Mouse (Mus musculus) gastrocnemius, postnatal 36 days (tissue): ENCODE measurements around the gene Timd2. TPM values are rescaled to one million over a fixed set of nuclear protein-coding genes. Genes with fewer than 3 reads are reported as not detected.
"Not testable (repeated sequence)": the region's sequence is repeated elsewhere in the genome, so short reads cannot be mapped to it uniquely, and the experiment has no call there.

Experiments
- DNase-seq, 2 experiments: peaks; one replicate each; pipeline ENCODE4 v3.0.0; 2022
- intact Hi-C: fragments of 180-260 bp; cut with DNase I; formaldehyde crosslinking; loops from one replicate; pipeline ENCODE4 v1.15.1; 2025
- long read RNA-seq, 2 experiments: library from polyadenylated mRNA; stranded (forward); transcript quantifications; one replicate each; pipeline ENCODE4 v2.0.0; 2021
- total RNA-seq, 2 experiments: library from RNA; stranded (reverse); gene quantifications; 2 replicates each; pipeline ENCODE4 v1.2.3; 2021

Timd2 gene
- total RNA-seq = not detected
- long read RNA-seq, experiment 1 = 0 reads
- long read RNA-seq, experiment 2 = 0 reads

- intact Hi-C loops = no loop called here
- DNase-seq = no peak
Measured at GRCm38 (mm10) chr11:46706664-46707356, at the start of gene Timd2. Gene Timd2, minus strand, starts transcription at chr11:46707061.

GRCm38 (mm10) chr11:46755714-46756113 is 48.9 kb upstream of the Timd2 start:
- DNase-seq, intact Hi-C loops: not testable (repeated sequence)

DNA sequence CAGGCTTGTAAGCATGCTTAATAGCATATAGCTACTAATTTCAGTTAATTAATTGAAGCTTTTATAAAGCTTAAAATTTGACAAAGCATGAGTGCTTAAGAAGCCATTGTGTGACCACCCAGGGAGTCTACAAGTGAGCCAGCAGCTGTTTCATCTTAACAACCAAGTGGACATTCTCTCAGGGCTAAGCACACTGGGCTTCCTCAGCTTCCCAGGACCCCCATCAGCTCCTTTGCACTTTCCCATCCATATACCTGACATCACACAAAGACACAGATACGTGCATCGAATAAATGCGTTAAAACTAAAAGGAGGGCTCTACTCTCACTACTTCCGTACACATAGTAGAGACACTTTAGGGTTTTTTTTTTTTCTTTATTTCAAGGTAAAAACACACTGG is 47.8 kb upstream of the Timd2 start:
- no peak for DNase-seq
- intact Hi-C loops = no loop called here

- DNase-seq = no peak
- intact Hi-C loops = no loop called here
Measured at GRCm38 (mm10) chr11:46753662-46754061, 46.8 kb upstream of the Timd2 start.

GRCm38 (mm10) chr11:46747996-46748395 is 41.1 kb upstream of the Timd2 start:
- DNase-seq = no peak
- intact Hi-C loops = no loop called here

- intact Hi-C loops = no loop called here
- no peak for DNase-seq
Measured at GRCm38 (mm10) chr11:46741716-46742115, 34.9 kb upstream of the Timd2 start.

- intact Hi-C loops = no loop called here
- DNase-seq = no peak
Measured at GRCm38 (mm10) chr11:46740886-46741285, 34.0 kb upstream of the Timd2 start.

DNA sequence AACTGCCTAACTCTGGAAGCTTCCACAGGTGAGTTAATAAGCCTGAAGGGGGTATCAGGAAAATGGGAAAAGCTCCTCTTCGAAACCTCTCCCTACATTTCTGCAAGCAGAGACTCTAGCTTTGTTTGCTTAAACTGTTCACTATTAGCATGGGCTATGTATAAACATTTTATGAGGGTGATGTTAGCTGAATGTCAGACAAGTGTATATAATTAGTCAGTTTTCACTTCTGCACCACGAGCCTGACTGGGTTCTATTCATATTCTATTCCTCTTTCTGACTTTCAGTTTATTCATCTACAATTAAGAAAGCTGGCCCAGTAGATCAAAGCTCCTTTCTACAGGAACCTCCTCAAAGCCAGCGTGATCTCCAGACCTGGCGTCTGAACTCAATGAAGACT is 32.6 kb upstream of the Timd2 start:
- no peak for DNase-seq
- intact Hi-C loops = no loop called here

GRCm38 (mm10) chr11:46735076-46735475 is 28.2 kb upstream of the Timd2 start, which contains the start of gene Havcr1:
Gene Havcr1, plus strand, starts transcription at chr11:46735080.
- intact Hi-C loops, DNase-seq: not testable (repeated sequence)

DNA sequence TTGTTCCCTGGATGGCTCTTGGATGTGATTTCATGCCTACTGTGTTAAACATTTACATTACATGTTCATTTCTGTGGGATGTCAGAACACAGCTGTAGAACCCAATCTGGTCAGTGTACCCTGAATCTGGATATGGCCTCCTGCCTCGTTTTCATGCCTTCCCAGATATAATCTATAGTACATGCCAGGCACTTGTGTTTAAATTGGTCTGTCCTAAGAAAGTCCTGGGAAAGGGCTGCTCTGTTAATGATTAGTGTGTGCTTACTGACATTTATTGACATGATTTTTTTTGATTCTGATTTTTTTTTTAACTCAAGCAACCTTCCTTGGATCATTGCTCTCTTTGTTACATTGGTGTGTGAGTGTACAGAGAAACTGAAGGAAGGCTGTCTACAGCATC is 27.8 kb upstream of the Timd2 start:
- no peak for DNase-seq
- intact Hi-C loops = no loop called here

DNA sequence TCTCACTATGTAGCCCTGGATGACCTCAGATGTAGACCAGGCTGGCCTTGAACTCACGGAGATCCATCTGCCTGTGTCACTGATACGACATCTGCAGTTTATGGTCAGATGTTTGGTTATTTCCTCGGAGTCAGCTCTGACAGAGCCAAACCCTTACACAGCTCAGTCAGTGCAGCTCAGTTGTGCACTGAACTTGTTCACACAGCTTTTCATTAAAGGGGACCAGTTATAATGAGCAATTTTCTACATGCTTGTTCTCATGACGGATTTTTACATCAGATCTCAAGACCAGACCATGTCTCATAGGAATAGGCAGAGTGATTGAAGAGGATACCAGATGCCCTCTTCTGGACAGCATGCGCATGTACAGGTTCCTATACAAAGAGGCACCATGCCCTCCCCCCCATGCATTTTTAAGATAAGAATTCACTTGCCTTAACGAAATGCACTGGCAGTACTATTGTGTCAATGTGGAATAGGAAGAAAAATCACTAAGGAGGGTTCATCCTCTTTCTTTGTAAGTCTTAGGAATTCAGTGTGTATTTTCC is 26.5 kb upstream of the Timd2 start:
- intact Hi-C loops = no loop called here
- DNase-seq = no peak

GRCm38 (mm10) chr11:46731541-46732070 is 24.7 kb upstream of the Timd2 start:
- no peak for DNase-seq
- intact Hi-C loops = no loop called here

DNA sequence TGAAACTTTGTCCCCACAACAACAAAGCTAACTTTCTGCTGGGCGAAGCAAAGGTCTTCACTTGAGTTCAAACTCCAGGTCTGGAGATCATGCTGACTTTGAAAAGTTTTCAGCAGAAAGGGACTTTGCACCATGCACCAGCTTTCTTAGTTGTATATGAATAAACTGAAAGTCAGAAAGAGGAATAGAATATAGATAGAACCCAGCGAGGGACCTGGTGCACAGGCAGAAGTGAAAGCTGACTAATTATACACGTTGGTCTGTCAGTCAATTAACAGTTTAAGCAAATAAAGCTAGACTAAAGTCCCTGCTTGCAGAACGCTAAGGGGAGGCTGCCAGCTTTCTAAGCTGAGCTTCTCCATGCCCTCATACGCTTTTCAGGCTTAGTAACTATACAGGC is 8.0 kb downstream of the Timd2 start:
- intact Hi-C loops = no loop called here
- no peak for DNase-seq

DNA sequence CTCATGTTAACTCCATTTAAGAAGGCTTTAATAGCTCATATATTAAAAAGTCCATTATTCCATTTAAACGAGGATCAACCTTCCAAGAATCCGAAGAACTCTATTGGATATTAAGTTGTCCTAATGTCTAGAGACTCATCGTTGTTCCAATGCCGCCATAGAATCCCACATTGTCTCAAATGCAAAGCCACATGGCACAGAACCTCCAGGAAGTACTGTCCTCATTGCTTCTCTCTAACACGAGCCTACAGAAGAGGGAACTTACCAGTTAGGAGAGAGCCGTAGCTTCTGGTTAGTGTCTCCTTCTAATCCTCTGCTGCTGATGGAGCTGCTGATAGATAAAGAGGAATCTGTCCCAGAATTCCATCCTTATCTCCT is 8.6 kb downstream of the Timd2 start:
- intact Hi-C loops = no loop called here
- no peak for DNase-seq

DNA sequence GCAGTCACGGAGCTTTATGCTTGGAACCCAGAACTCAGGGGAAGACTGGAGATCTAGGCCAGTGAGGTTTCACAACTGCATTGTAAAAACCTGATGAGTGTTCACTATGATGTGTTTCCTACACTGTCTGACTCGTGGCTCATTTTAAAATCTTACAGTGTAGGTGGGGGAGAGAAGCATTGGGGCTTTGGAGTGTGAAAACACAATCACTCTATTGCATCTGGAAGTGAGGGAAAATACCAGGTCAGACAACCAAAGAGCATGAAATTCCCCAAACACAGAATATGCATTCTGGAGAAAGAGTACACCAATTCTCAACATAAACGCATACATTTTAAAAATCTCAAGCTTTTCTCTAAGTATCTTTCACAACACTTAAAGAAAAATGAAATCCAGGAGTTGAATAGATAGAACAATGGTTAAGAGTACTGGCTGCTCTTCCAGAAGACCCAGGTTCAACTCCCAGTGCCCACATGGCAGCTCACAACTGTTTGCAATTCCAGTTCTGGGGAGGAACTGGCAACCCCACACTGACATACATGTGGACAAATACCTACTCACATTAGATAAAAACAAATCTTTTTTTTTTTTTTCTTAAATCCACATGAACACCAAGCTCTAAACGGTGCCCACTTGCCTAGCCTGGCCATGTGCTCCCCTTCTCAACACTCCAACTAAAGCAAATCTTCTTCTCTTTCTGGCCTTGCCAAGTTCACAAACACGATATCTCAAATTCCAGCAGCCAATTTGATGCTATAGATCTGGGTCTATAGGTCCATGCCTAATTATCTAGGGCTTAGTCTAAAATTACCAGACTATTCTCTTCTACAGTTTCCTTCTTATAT is 9.2 kb downstream of the Timd2 start:
- no peak for DNase-seq
- intact Hi-C loops = no loop called here

- DNase-seq, intact Hi-C loops: not testable (repeated sequence)
Measured at GRCm38 (mm10) chr11:46695849-46696248, 11.0 kb downstream of the Timd2 start.

DNA sequence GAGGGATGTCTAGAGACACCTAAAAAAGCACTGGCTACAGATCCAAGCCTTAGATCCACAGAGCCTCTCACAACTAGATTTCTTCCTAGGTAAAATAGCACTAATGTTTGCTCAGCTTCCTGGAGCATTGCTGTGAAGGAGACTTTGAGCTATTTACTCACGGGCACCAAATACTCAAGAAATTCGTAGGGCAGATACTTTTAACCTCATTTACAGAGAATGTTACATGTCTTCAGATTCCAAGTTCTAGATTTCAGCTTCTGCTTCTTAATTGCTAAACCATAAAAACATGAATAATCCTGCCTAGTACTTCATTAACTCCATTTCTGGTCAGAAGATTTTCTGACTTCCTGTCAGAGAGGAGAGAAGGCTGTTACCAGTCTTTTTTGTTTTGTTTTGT is 16.7 kb downstream of the Timd2 start:
- no peak for DNase-seq
- intact Hi-C loops = no loop called here

- intact Hi-C loops = no loop called here
- no peak for DNase-seq
Measured at GRCm38 (mm10) chr11:46683723-46684122, 23.1 kb downstream of the Timd2 start.

DNA sequence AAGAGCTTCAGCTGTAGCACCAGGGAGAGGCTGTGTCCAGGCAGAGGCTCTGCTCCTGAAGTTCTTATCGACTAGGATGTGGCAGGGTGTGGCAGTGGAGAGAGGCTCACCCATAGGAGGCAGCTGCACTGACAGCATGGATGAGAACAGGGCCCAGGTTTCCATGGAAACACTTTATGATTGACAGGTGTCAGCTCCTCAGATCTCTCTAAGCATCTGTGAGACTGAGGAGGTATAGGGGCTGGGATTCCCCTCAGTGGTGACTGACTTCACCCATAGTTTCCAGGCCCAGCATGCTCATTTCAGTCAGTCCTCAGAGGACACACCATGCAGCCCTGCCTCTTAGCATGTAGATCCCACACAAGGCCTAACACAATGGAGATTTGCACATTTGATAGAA is 24.0 kb downstream of the Timd2 start:
- DNase-seq = no peak
- intact Hi-C loops = no loop called here

DNA sequence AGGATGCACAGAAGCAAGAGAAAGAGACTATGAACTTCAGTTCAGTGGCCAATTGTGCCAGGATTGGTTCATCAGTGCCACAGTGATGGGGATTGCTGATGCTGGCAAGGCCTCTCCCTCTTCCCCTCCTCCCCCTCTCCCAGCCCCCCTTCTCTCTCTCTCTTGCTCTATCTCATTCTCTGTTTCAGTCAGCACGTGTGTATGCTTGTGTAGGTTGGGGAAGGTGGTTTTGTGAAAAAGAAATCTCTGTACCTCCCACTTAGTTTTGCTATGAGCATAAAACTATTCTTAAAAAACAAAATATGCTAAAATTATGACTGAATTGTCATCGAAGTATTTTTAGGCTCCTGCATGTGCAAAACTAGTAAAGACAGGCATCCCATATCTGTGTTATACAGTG is 38.9 kb downstream of the Timd2 start:
- intact Hi-C loops = no loop called here
- DNase-seq = no peak

DNA sequence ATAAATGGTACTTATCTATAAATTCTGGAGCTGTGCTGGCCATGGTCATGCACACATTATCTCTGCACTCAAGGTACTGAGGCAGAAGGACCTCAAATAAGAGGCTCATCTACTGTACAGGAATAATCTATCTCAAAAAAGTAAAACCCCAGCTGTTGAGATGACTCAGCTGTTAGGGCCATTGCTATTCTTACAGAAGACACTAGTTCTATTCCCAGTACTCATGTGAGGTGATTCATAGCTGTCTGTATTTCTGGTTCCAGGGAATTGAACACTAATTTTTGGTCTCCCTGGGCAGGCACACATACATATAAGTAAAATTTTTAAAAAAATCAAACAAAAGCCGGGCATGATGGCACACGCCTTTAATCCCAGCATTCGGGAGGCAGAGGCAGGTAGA is 39.8 kb downstream of the Timd2 start:
- intact Hi-C loops = no loop called here
- no peak for DNase-seq
